Mouse (Mus musculus) forebrain, embryonic 12.5 days (tissue): Measurements from ENCODE around the gene Zfp874a. TPM values are rescaled to one million over a fixed set of nuclear protein-coding genes. Genes with fewer than 3 reads are reported as not detected.
"Not testable (repeated sequence)": the region's sequence is repeated elsewhere in the genome, so short reads cannot be mapped to it uniquely, and the experiment has no call there.

Source experiments
- ATAC-seq: fragments of 200-750 bp; cut with Nextera tagmentation; 2 replicates; pipeline ENCODE4 v1.8.0; 2017; ENCODE audit warnings: moderate TSS enrichment; ENCODE audit not compliant: low FRiP score
- H3K27ac ChIP-seq: fragments of 300-500 bp; sonication (generic); 2 replicates; pipeline ENCODE4 v1.5.1; 2016; ENCODE audit warnings: mild to moderate bottlenecking
- H3K27me3 ChIP-seq: fragments of 300-500 bp; sonication (generic); 2 replicates; pipeline ENCODE4 v1.6.1; 2016; ENCODE audit warnings: mild to moderate bottlenecking
- H3K36me3 ChIP-seq: fragments of 300-500 bp; sonication (generic); replicated peaks from 2 replicates; pipeline ENCODE4 v1.6.1; 2016; ENCODE audit warnings: mild to moderate bottlenecking
- H3K4me1 ChIP-seq: fragments of 300-500 bp; sonication (generic); 2 replicates; pipeline ENCODE4 v1.6.1; 2016
- H3K4me2 ChIP-seq: fragments of 300-500 bp; sonication (generic); 2 replicates; pipeline ENCODE4 v1.6.1; 2016; ENCODE audit warnings: mild to moderate bottlenecking, moderate library complexity
- H3K4me3 ChIP-seq: fragments of 300-500 bp; sonication (generic); replicated peaks from 2 replicates; pipeline ENCODE4 v1.5.1; 2016; ENCODE audit warnings: mild to moderate bottlenecking
- H3K9ac ChIP-seq: fragments of 300-500 bp; sonication (generic); 2 replicates; pipeline ENCODE4 v1.6.1; 2016; ENCODE audit warnings: mild to moderate bottlenecking
- H3K9me3 ChIP-seq: fragments of 300-500 bp; sonication (generic); 2 replicates; pipeline ENCODE4 v1.6.1; 2016
- WGBS: fragments of 180-500 bp; shearing (Covaris S2); methylation state at CpG from one replicate; pipeline ENCODE4 v1.1.7; 2016; 5-methylcytosine and 5-hydroxymethylcytosine counted together
- polyA plus RNA-seq: library from polyadenylated mRNA; unstranded; fragments of >200 nt; fragmentation: Nextera tagmentation; extraction: Ambion mirVana; gene quantifications from 2 replicates; pipeline ENCODE4 v1.2.1, GENCODE M21; 2016

Zfp874a gene
- polyA plus RNA-seq, 1 experiment from 2014 or later, result 6.5 TPM

DNA sequence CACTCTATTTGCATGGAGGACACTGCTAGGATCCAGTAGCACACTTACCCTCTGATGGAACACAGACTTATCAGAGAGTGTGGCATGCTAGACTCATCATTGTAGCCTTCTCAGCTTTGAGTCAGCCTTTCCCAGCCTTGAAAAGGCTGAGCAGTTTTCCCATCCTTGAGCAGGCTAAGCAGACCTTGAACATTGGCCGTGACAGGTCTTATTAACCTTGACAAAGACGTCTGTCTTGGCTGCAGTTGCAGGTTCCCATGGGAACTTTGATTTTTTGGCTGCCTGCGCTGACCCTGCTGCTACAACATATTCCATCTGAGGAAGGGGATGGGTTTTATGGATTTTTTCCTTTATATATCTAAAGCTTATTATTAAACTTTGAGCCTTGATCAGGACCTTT, 23.3 kb downstream of the Zfp874a start:
- ATAC-seq, result no peak

DNA sequence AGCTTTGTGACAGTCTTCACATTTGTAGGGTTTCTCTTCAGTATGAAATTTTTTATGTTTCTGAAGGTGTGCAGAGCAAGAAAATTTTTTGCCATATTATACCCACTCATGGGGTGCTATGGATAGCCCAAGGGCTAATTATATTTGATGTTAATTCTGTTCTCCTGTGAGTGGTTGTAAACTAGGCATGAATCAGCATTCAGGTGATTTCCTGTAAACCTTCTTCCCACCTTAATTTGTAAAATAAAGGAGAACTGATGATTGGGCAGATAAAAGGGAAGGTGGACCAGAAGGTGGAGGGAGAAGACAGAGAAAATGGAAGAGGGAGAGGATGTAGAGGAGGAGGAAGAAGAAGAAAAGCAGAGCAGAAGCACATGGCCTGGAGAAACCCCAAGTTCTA, 25.7 kb downstream of the Zfp874a start:
- ATAC-seq, H3K4me3 ChIP-seq, H3K4me2 ChIP-seq: not testable (repeated sequence)

More for the DNA sequence above, 23.3 kb downstream of the Zfp874a start:
- H3K27ac ChIP-seq, result no peak overlapping the region
- no peaks in the 10 kb centered on the region for H3K36me3 ChIP-seq
- H3K27me3 ChIP-seq, result no peaks in the 10 kb centered on the region
- WGBS, result 81% methylated on average over 3 of the region's 3 CpGs
- no peak overlapping the region for H3K4me3 ChIP-seq
- H3K4me2 ChIP-seq, result no peak overlapping the region
- H3K9ac ChIP-seq, result no peak overlapping the region
- H3K4me1 ChIP-seq, result no peaks in the 10 kb centered on the region
- H3K9me3 ChIP-seq, result no peaks in the 10 kb centered on the region

DNA sequence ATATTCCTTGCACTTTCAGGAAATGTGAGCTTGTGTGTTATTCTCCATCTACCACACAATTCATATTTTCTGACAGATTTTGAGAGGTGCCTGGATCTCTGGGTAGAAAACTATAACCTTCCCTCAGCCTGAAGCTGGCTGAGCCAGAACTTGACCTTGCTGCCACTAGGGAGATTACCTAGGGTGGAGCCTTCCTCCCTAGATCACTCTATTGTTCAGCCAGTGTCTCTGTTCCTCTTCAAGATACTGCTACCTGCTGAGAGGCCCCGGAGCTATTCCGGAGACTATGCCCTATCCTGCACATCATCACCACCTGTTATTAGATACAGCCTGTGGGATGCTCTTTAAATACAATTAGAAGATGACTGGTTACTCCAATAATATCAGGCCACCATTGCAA, 28.9 kb downstream of the Zfp874a start:
- H3K4me3 ChIP-seq, H3K4me2 ChIP-seq, H3K9ac ChIP-seq, H3K9me3 ChIP-seq, ATAC-seq, H3K4me1 ChIP-seq, H3K36me3 ChIP-seq, H3K27me3 ChIP-seq, H3K27ac ChIP-seq: not testable (repeated sequence)
- 85% methylated on average over 2 of the region's 2 CpGs for WGBS

More for the DNA sequence above, 25.7 kb downstream of the Zfp874a start:
- not testable (repeated sequence) for H3K9me3 ChIP-seq, H3K4me1 ChIP-seq, H3K27ac ChIP-seq, H3K27me3 ChIP-seq, H3K9ac ChIP-seq, H3K36me3 ChIP-seq

DNA sequence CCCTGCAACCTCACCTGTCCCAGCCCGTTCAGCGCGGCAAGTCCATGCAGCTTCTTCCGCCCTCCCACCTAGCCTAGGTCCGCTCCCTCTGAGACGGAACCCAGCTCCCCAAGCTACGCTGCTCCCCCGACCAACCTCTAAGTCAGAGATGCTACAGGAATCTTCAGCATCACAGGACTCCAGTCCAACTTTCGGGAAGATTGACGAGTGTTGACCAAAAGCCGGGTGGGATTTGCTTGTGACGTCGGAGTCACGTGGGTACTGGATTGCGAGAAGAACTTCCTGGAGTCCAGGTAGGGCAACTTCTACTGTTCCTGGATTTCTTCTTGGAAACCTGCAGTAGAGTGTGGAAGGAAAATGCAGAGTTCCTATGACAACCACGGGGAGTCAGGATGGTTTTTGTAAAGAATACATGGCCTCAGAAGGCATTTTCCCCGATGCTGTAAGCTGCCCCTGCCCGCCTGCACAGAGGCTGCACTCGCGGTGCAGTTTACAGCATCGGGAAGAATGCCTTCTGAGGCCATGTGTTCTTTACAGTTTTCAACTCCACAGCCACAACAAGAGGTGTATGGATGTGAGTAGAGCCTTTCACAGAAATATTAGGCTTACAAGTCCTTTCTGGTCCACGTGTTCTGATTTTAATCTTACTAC, 30.1 kb downstream of the Zfp874a start, which contains the start of gene Zfp459:
Gene Zfp459, minus strand, starts transcription at position 212 of the 651 bp plus-strand sequence.
- H3K36me3 ChIP-seq, result no peaks in the 10 kb centered on the region
- H3K9ac ChIP-seq, result peak within 1 kb of the TSS; percentile 54
- 2% methylated on average over 22 of the region's 22 CpGs for WGBS
- H3K27ac ChIP-seq, result no peak within 1 kb of the TSS
- no peaks in the 10 kb centered on the region; the same call in 1 of the 2 replicates for H3K4me1 ChIP-seq
- H3K4me3 ChIP-seq, result peak within 1 kb of the TSS; percentile 62
- no peaks in the 10 kb centered on the region for H3K9me3 ChIP-seq
- ATAC-seq, result peak; percentile 87
- H3K4me2 ChIP-seq, result peak within 1 kb of the TSS; percentile 82
- 0 out of 2 replicates have a peak, but pooled peaks cover 3% of the 10 kb centered on the region for H3K27me3 ChIP-seq

DNA sequence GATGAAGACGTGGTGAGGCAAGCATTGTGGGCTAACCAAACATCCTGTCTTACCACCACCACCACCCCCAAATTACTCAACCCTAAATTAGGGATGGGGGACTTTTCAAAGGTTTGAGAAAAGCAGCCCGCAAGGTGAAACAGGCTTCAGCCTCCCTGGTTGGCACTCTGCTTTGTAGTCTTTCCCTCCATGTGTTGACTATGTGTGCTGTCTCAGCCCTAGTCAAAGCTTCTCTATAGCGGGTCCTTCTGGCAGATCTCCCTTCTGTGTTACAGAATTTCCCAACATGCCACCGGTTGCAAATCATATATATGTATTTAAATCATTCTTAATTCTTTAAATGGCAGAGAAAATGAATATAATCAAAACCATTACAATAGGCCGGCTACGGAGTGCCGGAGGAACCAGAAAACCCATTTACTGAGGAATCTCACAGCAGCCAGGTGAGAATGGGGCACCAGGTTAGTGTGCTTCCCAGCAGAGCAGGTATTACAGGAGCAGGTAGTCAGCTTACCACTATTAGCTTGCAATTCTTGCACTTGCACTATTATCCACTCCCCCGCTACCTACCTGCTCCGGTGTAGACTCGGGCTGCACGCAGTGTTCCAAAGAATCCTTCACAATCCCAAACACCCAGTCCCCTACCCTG, 30.7 kb downstream of the Zfp874a start:
- Histone ChIP-seq H3K4me1 (no peaks in the 10 kb centered on the region; the same call in 1 of the 2 replicates), H3K9me3 (no peaks in the 10 kb centered on the region), H3K27ac (no peak overlapping the region), H3K4me3 (peak overlapping the region; percentile 62), H3K4me2 (peak overlapping the region; percentile 82), H3K27me3 (0 out of 2 replicates have a peak, but pooled peaks cover 3% of the 10 kb centered on the region), H3K9ac (peak overlapping the region; percentile 54), H3K36me3 (no peaks in the 10 kb centered on the region)
- no peak for ATAC-seq
- WGBS, result 38% methylated on average over 11 of the region's 11 CpGs

DNA sequence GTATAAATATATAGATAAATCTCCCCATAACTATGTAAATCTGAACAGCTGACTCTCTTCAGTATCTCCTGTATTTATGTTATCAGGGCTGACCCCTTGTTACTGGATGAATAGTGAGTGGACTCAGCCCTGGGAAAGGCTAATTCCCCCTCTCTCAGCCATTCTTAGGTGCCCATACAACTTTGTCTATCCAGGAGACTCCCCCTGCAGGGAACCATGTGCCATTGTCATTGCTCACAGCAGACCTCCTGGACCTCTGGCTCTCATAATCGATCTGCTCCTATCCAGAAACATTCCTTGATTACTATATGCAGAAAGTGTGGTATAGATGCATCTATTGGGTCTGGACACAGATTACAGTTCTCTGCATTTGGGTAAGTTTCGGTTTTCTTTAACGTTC, 34.6 kb downstream of the Zfp874a start:
- WGBS, result 91% methylated on average over 3 of the region's 3 CpGs
- H3K9ac ChIP-seq, result no peak overlapping the region
- no peaks in the 10 kb centered on the region for H3K27me3 ChIP-seq
- ATAC-seq, result no peak
- no peaks in the 10 kb centered on the region for H3K36me3 ChIP-seq
- H3K4me2 ChIP-seq, result no peak overlapping the region
- no peak overlapping the region for H3K27ac ChIP-seq
- no peak overlapping the region for H3K4me3 ChIP-seq
- H3K9me3 ChIP-seq, result no peaks in the 10 kb centered on the region
- no peaks in the 10 kb centered on the region; the same call in 1 of the 2 replicates for H3K4me1 ChIP-seq

DNA sequence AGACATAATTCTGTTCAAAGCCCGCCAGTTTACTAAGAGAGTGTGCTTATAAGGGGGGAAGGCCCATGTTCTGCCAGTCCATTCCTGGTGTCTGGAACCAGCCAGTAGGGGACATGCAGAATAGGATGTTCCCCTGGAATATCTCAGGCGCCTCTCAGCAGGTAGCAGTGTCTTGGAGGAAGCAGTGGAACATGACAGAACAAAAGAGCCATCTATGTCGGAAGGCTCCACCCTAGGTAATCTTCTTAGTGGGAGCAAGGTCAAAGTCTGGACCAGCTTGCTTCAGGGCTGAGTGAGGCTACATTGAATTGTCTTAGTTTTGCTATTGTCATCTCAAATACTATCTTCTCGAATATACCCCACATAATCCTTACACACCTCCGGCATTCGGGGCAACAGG, 35.7 kb downstream of the Zfp874a start:
- no peak for ATAC-seq
- 85% methylated on average over 6 of the region's 6 CpGs for WGBS
- no peaks in the 10 kb centered on the region for H3K36me3 ChIP-seq
- no peak overlapping the region for H3K4me3 ChIP-seq
- H3K9ac ChIP-seq, result no peak overlapping the region
- H3K4me1 ChIP-seq, result no peaks in the 10 kb centered on the region
- no peaks in the 10 kb centered on the region for H3K9me3 ChIP-seq
- H3K4me2 ChIP-seq, result no peak overlapping the region
- no peak overlapping the region for H3K27ac ChIP-seq
- no peaks in the 10 kb centered on the region for H3K27me3 ChIP-seq

DNA sequence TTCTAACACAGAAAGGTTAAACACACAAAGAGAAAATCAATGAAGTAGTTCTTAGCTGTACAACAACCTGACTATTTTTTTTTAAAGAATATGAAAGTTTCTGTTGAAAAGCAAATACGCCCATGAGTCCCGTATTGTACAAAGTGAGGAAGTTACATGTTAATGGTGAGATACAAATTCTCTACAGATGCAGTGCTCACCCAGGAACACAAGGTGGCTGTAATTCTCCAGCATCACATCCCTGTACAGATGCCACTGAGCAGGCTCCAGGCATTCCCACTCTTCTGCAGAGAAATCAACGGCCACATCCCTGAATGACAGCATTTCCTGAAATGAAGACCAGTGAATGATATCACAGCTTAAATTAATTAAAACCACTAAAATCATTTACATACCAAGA, 37.8 kb downstream of the Zfp874a start:
- ATAC-seq, result not testable (repeated sequence)

DNA sequence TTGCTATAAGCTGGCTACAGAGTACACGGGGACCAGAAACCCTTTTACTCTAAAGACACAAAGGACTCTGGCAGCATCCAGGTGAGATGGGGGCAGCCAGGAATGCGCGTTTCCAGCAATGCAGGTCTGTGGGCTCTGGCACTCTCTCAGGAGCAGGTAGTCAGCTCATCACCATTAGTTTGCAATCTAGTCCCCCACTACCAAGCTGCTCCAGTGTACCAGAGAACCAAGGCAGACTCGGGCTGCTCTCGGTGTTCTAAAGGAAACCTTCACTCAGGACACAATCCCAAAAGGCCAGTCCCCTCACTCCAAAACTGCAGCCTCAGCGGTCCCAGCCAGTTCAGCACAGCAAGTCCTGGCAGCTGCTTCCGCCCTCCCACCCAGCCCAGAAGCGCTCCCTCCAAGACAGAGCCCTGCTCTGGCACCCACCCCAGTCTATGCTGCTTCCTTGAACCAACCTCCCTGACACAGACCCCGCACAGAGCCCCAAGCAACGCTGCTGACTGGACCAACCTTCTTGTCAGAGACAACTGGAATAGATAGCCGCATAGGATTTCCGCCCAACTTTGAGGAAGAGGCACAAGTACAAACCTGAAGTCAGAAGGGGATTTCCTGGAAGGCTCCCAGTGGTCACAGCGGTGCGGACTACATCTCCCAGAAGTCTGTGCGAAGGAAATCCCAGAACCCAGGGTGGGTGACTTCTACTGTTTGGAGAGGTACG, 52.1 kb downstream of the Zfp874a start, which contains the start of gene Zfp429:
Gene Zfp429, minus strand, starts transcription at position 637 of the 721 bp plus-strand sequence.
- ATAC-seq, result peak; percentile 97
- not testable (repeated sequence) for H3K27ac ChIP-seq, H3K9me3 ChIP-seq, H3K27me3 ChIP-seq, H3K4me1 ChIP-seq, H3K36me3 ChIP-seq
- Histone ChIP-seq H3K4me2 (peak within 1 kb of the TSS; percentile 60), H3K4me3 (peak within 1 kb of the TSS; percentile 53), H3K9ac (peak within 1 kb of the TSS; percentile 52)
- 8% methylated on average over 15 of the region's 16 CpGs for WGBS

More for the DNA sequence above, 37.8 kb downstream of the Zfp874a start:
- H3K27ac ChIP-seq, H3K4me1 ChIP-seq, H3K4me2 ChIP-seq, H3K27me3 ChIP-seq, H3K4me3 ChIP-seq, H3K9ac ChIP-seq, H3K9me3 ChIP-seq, H3K36me3 ChIP-seq: not testable (repeated sequence)
- 87% methylated on average over 3 of the region's 3 CpGs for WGBS

DNA sequence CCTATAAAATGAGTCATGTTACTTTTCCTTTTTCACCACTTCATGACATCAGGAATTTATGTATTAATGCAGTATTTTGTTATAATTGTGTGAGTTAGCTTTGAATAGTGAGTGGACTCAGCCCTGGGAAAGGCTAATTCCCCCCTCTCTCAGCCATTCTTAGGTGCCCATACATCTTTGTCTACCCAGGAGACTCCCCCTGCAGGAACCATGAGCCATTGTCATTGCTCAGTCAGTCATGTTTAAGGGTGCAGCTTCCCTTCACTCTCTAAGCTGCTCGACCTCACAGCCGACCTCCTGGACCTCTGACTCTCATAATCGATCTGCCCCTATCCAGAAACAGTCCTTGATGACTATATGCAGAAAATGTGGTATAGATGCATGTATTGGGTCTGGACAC, 75.2 kb downstream of the Zfp874a start:
- H3K9ac ChIP-seq, H3K4me3 ChIP-seq, H3K36me3 ChIP-seq, ATAC-seq, H3K9me3 ChIP-seq, H3K27me3 ChIP-seq, H3K27ac ChIP-seq, H3K4me2 ChIP-seq, H3K4me1 ChIP-seq: not testable (repeated sequence)
- 63% methylated on average over 3 of the region's 3 CpGs for WGBS

DNA sequence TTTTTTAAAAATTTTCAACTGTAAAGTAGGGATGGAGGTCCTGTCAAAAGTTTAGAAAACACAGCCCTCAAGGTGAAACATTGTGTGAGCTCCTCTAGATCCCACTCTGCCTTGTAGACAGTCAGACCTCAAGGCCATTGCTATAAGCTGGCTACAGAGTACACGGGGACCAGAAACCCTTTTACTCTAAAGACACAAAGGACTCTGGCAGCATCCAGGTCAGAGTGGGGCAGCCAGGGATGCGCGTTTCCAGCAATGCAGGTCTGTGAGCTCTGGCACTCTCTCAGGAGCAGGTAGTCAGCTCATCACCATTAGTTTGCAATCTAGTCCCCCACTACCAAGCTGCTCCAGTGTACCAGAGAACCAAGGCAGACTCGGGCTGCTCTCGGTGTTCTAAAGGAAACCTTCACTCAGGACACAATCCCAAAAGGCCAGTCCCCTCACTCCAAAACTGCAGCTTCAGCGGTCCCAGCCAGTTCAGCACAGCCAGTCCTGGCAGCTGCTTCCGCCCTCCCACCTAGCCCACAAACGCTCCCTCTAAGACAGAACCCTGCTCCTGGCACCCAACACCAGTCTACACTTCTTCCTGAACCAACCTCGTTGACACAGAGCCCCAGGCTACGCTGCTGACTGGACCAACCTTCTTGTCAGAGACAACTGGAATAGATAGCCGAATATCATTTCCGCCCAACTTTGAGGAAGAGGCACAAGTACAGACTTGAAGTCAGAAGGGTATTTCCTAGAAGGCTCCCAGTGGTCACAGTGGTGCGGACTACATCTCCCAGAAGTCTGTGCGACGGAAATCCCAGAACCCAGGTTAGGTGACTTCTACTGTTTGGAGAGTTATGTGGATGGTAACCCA, 76.1 kb downstream of the Zfp874a start, which contains the start of the genes Gm28041 and Zfp456:
Gene Gm28041, minus strand, starts transcription at position 684 of the 862 bp plus-strand sequence.
Gene Zfp456, minus strand, starts transcription at position 761 of the 862 bp plus-strand sequence.
- not testable (repeated sequence) for H3K4me1 ChIP-seq, H3K27ac ChIP-seq, H3K27me3 ChIP-seq, H3K9me3 ChIP-seq, H3K36me3 ChIP-seq
- WGBS, result 20% methylated on average over 15 of the region's 15 CpGs
- H3K4me3 ChIP-seq, result peak within 1 kb of the TSS; percentile 37
- peak; percentile 85 for ATAC-seq
- peak within 1 kb of the TSS; percentile 51 for H3K4me2 ChIP-seq
- peak within 1 kb of the TSS; percentile 17; the same call in 1 of the 2 replicates for H3K9ac ChIP-seq
